Mouse (Mus musculus): ENCODE measurements around the gene Hist1h1e. TPM values are rescaled to one million over a fixed set of nuclear protein-coding genes. Genes with fewer than 3 reads are reported as not detected.
"Not testable (repeated sequence)": the region's sequence is repeated elsewhere in the genome, so short reads cannot be mapped to it uniquely, and the experiment has no call there.

The Hist1h1e gene
- total RNA-seq, 2 experiments from 2014 or later, result 70.8 to 73.2 TPM

DNA sequence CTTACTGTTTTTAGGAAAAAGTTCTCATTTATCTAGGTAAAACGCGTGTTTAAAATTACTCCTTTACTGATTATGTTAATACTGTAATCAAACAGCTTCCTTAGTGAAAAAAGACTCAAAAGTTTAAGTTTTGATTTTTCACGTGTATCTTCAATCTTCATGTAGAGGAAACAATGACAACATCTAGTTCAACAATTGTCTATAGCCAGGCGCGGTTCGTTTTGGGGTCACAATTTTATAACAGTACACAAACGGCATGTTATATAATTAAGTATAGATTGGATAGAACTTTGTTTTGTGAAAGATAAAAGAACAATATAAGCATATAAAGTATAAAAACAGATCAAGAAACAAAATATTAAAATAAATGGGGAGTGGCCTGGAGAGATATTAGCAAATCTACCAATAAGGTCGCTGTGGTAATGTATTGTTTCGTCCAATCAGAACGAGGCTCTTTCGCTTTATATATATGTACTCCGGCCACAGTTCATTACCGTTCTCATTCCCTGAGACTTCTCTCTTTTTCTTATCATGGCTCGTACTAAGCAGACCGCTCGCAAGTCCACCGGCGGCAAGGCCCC lies 47.0 kb downstream of the Hist1h1e start, which contains the start of gene Hist1h3d:
Hist1h3d (plus strand) TSS at position 493 of the 581 bp plus-strand sequence.
- intact Hi-C loops (cut with DNase I), result no loop called here
- DNase-seq (ENCODE audit: low spot score in 2 of 2), result peak; percentile 49 to 73

DNA sequence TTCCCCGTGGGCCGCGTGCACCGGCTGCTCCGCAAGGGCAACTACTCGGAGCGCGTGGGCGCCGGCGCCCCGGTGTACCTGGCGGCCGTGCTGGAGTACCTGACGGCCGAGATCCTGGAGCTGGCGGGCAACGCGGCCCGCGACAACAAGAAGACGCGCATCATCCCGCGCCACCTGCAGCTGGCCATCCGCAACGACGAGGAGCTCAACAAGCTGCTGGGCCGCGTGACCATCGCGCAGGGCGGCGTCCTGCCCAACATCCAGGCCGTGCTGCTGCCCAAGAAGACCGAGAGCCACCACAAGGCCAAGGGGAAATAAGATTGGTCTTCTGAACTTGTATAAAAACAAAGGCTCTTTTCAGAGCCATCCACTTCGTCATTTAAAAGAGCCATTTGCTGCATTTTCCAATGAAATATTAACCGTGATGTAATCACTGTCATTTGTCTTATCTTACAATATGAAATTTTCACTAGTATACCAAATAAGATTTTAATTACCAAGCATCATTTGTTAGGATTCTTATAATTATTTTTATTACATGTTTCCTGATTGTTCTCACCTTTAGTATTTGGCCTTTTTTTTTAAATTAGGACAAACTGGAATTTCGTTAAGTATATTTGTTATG lies 47.7 kb downstream of the Hist1h1e start:
- intact Hi-C loops (cut with DNase I); DNase-seq (ENCODE audit: low spot score in 2 of 2): not testable (repeated sequence)

DNA sequence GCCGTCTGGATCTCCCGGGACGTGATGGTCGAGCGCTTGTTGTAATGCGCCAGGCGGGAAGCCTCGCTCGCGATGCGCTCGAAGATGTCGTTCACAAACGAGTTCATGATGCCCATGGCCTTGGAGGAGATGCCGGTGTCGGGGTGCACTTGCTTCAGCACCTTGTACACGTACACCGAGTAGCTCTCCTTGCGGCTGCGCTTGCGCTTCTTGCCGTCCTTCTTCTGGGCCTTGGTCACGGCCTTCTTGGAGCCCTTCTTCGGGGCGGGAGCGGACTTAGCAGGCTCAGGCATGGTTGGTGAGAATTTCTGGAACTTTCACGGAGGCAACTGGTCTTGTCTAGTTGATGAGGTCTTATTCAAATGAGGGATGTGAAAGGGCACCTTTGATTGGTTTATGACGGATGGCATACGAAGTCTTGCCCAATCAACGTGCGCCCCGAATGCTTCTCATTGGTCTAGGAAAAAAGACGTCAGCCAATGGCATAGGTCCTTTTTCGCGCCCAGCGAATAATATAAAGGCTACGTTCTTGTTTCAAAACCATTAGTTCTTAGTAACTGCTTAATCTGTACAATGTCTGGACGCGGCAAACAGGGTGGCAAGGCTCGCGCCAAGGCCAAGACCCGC lies 48.3 kb downstream of the Hist1h1e start, which contains the start of the genes Hist1h2bf and Hist1h2ad:
Hist1h2bf (minus strand) TSS at position 299 of the 627 bp plus-strand sequence.
Hist1h2ad (plus strand) TSS at position 484 of the 627 bp plus-strand sequence.
- intact Hi-C loops (cut with DNase I), result not testable (repeated sequence)
- peak; percentile 90 to 92 for DNase-seq (ENCODE audit: low spot score in 2 of 2)

DNA sequence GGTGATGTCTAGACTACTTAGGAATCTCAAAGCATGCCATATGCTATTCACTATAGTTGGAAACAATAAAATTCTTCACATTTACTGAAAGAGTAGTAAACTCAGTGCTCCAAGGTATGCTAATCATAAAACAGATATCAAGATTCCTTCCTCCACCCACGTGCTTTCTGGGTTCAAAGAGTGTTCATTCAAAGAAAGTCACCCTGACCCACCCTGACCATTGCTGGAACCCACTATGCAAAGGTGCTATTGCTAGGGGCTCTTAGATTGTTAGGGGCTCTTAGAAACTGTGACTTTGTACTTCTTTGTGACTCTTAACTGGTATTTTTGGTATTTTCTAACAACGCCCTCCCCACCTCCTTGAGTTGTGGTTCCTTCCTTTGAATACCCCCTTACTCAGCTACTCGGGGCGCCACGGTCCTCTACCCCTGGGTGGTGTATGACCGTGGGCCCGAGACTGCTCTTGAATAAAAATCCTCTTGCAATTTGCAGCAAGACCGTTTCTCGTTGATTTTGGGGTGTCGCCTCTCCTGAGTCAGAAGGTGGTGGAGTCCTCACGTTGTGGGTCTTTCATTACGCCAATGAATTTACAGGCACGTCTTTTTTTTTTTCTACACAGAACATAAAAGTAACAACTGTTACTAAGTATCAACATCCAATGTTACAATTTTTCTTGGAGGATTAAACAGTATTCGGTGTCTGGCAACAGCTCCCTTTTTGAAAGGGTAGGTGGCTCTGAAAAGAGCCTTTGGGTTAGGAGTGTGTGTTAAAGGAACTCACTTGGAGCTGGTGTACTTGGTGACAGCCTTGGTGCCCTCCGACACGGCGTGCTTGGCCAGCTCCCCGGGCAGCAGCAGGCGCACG lies 49.1 kb downstream of the Hist1h1e start:
- intact Hi-C loops (cut with DNase I); DNase-seq (ENCODE audit: low spot score in 2 of 2): not testable (repeated sequence)

DNA sequence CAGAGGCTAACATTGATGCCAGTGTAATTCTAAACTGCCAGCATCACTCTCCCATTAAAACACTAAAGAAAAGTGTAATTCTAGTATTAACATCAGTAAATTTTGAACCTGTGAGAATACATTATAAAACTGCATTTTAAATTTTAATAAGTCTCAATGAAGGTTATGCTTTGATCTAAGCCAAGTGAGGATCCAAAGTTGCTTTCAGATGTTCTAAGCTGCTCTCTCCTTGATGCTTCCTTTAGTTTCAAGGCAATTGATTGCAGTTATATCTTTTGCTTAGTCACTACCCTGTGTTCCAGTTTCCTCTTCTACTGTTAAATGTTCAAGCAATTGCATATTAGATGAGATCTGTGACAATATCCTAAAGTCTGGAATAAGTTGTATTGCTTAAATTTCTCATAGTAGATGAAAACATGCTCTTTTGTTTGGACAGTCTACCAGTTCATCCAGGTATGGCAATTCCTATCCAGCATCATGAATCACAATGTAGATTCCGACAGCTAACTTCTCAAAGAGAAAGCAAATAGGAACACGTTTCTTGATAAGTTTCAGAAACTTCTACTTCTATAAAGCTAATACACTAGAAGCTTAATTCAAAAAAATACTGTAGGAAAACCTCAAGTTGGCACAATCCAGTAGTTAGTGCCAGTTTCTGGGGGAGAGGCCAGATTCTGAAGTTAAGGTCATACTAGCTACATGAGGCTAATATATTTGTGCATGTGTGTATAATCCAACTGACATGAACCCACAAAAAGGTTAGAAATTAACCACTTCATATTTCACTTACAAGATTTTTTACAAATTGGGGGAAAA lies 49.9 kb downstream of the Hist1h1e start:
- intact Hi-C loops (cut with DNase I), result no loop called here
- DNase-seq (ENCODE audit: low spot score in 2 of 2), result no peak

DNA sequence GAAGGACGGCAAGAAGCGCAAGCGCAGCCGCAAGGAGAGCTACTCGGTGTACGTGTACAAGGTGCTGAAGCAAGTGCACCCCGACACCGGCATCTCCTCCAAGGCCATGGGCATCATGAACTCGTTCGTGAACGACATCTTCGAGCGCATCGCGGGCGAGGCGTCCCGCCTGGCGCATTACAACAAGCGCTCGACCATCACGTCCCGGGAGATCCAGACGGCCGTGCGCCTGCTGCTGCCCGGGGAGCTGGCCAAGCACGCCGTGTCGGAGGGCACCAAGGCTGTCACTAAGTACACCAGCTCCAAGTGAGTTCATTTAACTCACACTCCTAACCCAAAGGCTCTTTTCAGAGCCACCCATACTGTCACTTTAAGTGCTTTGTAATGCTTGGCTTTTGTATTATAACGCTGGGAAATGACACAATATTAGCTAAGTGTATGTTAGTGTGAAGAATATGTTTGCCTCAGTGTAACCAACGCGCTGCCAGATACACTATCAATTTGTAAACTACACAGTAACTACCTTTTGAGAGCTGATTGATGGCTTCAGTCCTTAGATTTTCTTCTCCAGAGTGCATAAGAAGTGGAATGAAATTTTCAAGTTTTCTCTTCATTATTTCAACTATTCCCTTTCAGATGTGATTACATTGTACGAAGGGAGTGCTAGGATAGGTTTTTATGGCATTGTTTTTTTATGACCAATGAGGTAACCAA lies 50.7 kb downstream of the Hist1h1e start:
- intact Hi-C loops (cut with DNase I); DNase-seq (ENCODE audit: low spot score in 2 of 2): not testable (repeated sequence)

DNA sequence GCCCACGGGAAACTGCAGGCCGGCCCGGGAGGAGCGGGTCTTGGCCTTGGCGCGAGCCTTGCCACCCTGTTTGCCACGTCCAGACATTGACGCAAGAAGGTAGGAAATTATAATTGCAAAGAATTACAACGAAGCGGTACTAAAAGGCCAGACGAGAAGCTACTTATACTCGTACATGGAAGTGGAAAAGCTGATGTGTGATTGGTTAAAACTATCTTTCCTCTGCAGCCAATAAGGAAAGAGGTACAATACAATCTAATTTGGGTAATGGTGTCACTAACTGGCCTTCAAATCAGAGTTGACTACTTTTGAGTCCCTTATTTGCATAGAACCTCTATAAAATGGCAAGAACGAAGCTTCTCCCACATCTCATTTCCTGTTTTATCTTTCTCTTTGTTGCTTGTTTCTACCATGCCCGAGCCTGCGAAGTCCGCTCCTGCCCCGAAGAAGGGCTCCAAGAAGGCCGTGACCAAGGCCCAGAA lies 51.3 kb downstream of the Hist1h1e start, which contains the start of the genes Hist1h2ae and Hist1h2bg:
Hist1h2ae (minus strand) TSS at position 199 of the 482 bp plus-strand sequence.
Hist1h2bg (plus strand) TSS at position 375 of the 482 bp plus-strand sequence.
- DNase-seq (ENCODE audit: low spot score in 2 of 2), result peak; percentile 62 to 81
- intact Hi-C loops (cut with DNase I), result no loop called here

Small RNA genes within 50 kb of the gene (microRNA-seq; reads per million reads assigned to microRNA genes)
- gene Gm44359 (not detected), gene Gm44394 (not detected)

Other genes with a start within 250 kb of the Hist1h1e start
- 1 to 10 TPM; 8.4 to 8.5 TPM for gene Abt1, start 198.7 kb downstream of the Hist1h1e start, total RNA-seq (2021)
- gene Btn1a1, start 156.7 kb downstream of the Hist1h1e start, total RNA-seq (2021), result not detected
- 1 to 10 TPM in 1 of 2 experiments, under 1 TPM in 1; 0.93 to 1.5 TPM for gene Btn2a2, start 133.7 kb downstream of the Hist1h1e start, total RNA-seq (2021)
- gene Hist1h4h, start 91.5 kb downstream of the Hist1h1e start, total RNA-seq (2021), result 100 to 1,000 TPM; 319 to 326 TPM
- gene Hist1h2af, start 88.7 kb downstream of the Hist1h1e start, total RNA-seq (2021), result 1 to 10 TPM; 6.2 to 7.0 TPM
- 1 to 10 TPM; 3.6 to 4.6 TPM for gene Hist1h3g, start 87.1 kb downstream of the Hist1h1e start, total RNA-seq (2021)
- gene Hist1h2bh, start 79.2 kb downstream of the Hist1h1e start, total RNA-seq (2021), result 1 to 10 TPM in 1 of 2 experiments, under 1 TPM in 1; 0.79 to 1.2 TPM
- 10 to 100 TPM; 17.9 to 18.2 TPM for gene Hist1h3f, start 78.5 kb downstream of the Hist1h1e start, total RNA-seq (2021)
- 100 to 1,000 TPM; 173 to 184 TPM for gene Hist1h4f, start 70.9 kb downstream of the Hist1h1e start, total RNA-seq (2021)
- 1 to 10 TPM; 4.7 to 6.5 TPM for gene Hist1h1d, start 69.3 kb downstream of the Hist1h1e start, total RNA-seq (2021)
- gene Hist1h3e, start 60.2 kb downstream of the Hist1h1e start, total RNA-seq (2021), result 10 to 100 TPM; 46.6 to 51.6 TPM
- 1 to 10 TPM; 6.2 to 7.8 TPM for gene Hist1h2ae, start 51.3 kb downstream of the Hist1h1e start, total RNA-seq (2021)
- gene Hist1h2bg, start 51.2 kb downstream of the Hist1h1e start, total RNA-seq (2021), result 10 to 100 TPM; 86.3 to 99.7 TPM
- 10 to 100 TPM; 20.6 to 28.9 TPM for gene Hist1h2bf, start 48.4 kb downstream of the Hist1h1e start, total RNA-seq (2021)
- 1 to 10 TPM; 3.1 to 8.2 TPM for gene Hist1h2ad, start 48.2 kb downstream of the Hist1h1e start, total RNA-seq (2021)
- gene Hist1h3d, start 46.8 kb downstream of the Hist1h1e start, total RNA-seq (2021), result 10 to 100 TPM in 1 of 2 experiments, 1 to 10 TPM in 1; 7.7 to 10.8 TPM
- 100 to 1,000 TPM; 160 to 166 TPM for gene Hist1h4d, start 41.0 kb downstream of the Hist1h1e start, total RNA-seq (2021)
- gene Hist1h2be, start 1.4 kb downstream of the Hist1h1e start, total RNA-seq (2021), result 1 to 10 TPM; 7.0 to 7.4 TPM
- 1 to 10 TPM; 2.5 to 2.9 TPM for gene Hist1h2ac, start 61.4 kb upstream of the Hist1h1e start, total RNA-seq (2021)
- gene Hist1h2bc, start 61.6 kb upstream of the Hist1h1e start, total RNA-seq (2021), result 10 to 100 TPM; 32.1 to 33.8 TPM
- gene Hist1h1t, start 73.3 kb upstream of the Hist1h1e start, total RNA-seq (2021), result not detected
- 100 to 1,000 TPM; 107 to 117 TPM for gene Hist1h4c, start 75.9 kb upstream of the Hist1h1e start, total RNA-seq (2021)
- 1 to 10 TPM; 2.4 to 3.7 TPM for gene Hfe, start 88.3 kb upstream of the Hist1h1e start, total RNA-seq (2021)
- 10 to 100 TPM; 68.2 to 74.7 TPM for gene Hist1h1c, start 116.2 kb upstream of the Hist1h1e start, total RNA-seq (2021)
- gene Hist1h3c, start 123.0 kb upstream of the Hist1h1e start, total RNA-seq (2021), result 1 to 10 TPM; 1.9 to 2.6 TPM
- gene Hist1h2bb, start 124.2 kb upstream of the Hist1h1e start, total RNA-seq (2021), result 10 to 100 TPM; 17.9 to 19.8 TPM
- 10 to 100 TPM; 28.3 to 44.5 TPM for gene Hist1h2ab, start 128.6 kb upstream of the Hist1h1e start, total RNA-seq (2021)
- 10 to 100 TPM in 1 of 2 experiments, 1 to 10 TPM in 1; 9.7 to 14.5 TPM for gene Hist1h3b, start 129.7 kb upstream of the Hist1h1e start, total RNA-seq (2021)
- gene Hist1h4b, start 134.5 kb upstream of the Hist1h1e start, total RNA-seq (2021), result 10 to 100 TPM; 87.5 to 90.3 TPM
- 10 to 100 TPM; 62.2 to 71.7 TPM for gene Hist1h4a, start 138.7 kb upstream of the Hist1h1e start, total RNA-seq (2021)
- 10 to 100 TPM; 41.3 to 42.8 TPM for gene Hist1h3a, start 139.8 kb upstream of the Hist1h1e start, total RNA-seq (2021)
- gene Hist1h1a, start 141.1 kb upstream of the Hist1h1e start, total RNA-seq (2021), result 10 to 100 TPM; 26.1 to 28.4 TPM
- not detected for gene Trim38, start 147.4 kb upstream of the Hist1h1e start, total RNA-seq (2021)
- not detected for gene Slc17a2, start 184.4 kb upstream of the Hist1h1e start, total RNA-seq (2021)
- gene Slc17a3, start 216.9 kb upstream of the Hist1h1e start, total RNA-seq (2021), result not detected
- not detected for gene Slc17a1, start 245.2 kb upstream of the Hist1h1e start, total RNA-seq (2021)

Data from left cerebral cortex, postnatal 36 days (tissue).